Mouse (Mus musculus) hindbrain, embryonic 13.5 days (tissue): ENCODE results near the gene Hexb. TPM values are rescaled to one million over a fixed set of nuclear protein-coding genes. Genes with fewer than 3 reads are reported as not detected.

Experiments used
- ATAC-seq: fragments of 200-750 bp; cut with Nextera tagmentation; 2 replicates; pipeline ENCODE4 v1.8.0; 2017; ENCODE audit warnings: moderate TSS enrichment; ENCODE audit not compliant: low FRiP score
- H3K27ac ChIP-seq: fragments of 300-500 bp; sonication (generic); 2 replicates; pipeline ENCODE4 v1.5.1; 2015; ENCODE audit warnings: inconsistent platforms, mild to moderate bottlenecking, moderate library complexity
- H3K27me3 ChIP-seq: fragments of 300-500 bp; sonication (generic); 2 replicates; pipeline ENCODE4 v1.6.1; 2015; ENCODE audit warnings: mild to moderate bottlenecking, inconsistent platforms
- H3K36me3 ChIP-seq: fragments of 300-500 bp; sonication (generic); 2 replicates; pipeline ENCODE4 v1.6.1; 2015; ENCODE audit warnings: mild to moderate bottlenecking, inconsistent platforms
- H3K4me1 ChIP-seq: fragments of 300-500 bp; sonication (generic); replicated peaks from 2 replicates; pipeline ENCODE4 v1.6.1; 2015; ENCODE audit warnings: inconsistent platforms
- H3K4me2 ChIP-seq: fragments of 300-500 bp; sonication (generic); 2 replicates; pipeline ENCODE4 v1.6.1; 2015; ENCODE audit warnings: inconsistent platforms, mild to moderate bottlenecking, moderate library complexity
- H3K4me3 ChIP-seq: fragments of 300-500 bp; sonication (generic); 2 replicates; pipeline ENCODE4 v1.5.1; 2015; ENCODE audit warnings: mild to moderate bottlenecking, inconsistent platforms
- H3K9ac ChIP-seq: fragments of 300-500 bp; sonication (generic); 2 replicates; pipeline ENCODE4 v1.6.1; 2015; ENCODE audit warnings: mild to moderate bottlenecking, inconsistent platforms
- H3K9me3 ChIP-seq: fragments of 300-500 bp; sonication (generic); 2 replicates; pipeline ENCODE4 v1.6.1; 2016; ENCODE audit warnings: inconsistent platforms
- WGBS: fragments of 180-500 bp; shearing (Covaris S2); methylation state at CpG from one replicate; pipeline ENCODE4 v1.1.7; 2015; 5-methylcytosine and 5-hydroxymethylcytosine counted together
- polyA plus RNA-seq: library from polyadenylated mRNA; unstranded; fragments of >200 nt; fragmentation: Nextera tagmentation; extraction: Ambion mirVana; gene quantifications from 2 replicates; pipeline ENCODE4 v1.2.1, GENCODE M21; 2015

Hexb gene
- polyA plus RNA-seq, 1 experiment from 2014 or later = 40.1 TPM

GRCm38 (mm10) chr13:97196925-97197218, 1.3 kb downstream of the Hexb start:
- H3K4me1 ChIP-seq = peaks cover 17% of the 10 kb centered on the region; the same call in 1 of the 2 replicates
- no peak overlapping the region for H3K9ac ChIP-seq
- no peak overlapping the region for H3K4me3 ChIP-seq
- ATAC-seq = no peak
- no peak overlapping the region for H3K4me2 ChIP-seq
- H3K27me3 ChIP-seq = no peaks in the 10 kb centered on the region
- H3K36me3 ChIP-seq = no peaks in the 10 kb centered on the region
- H3K9me3 ChIP-seq = no peaks in the 10 kb centered on the region
- H3K27ac ChIP-seq = no peak overlapping the region
- 93% methylated on average over 2 of the region's 2 CpGs for whole genome bisulfite sequencing

GRCm38 (mm10) chr13:97196186-97196924, 1.8 kb downstream of the Hexb start:
- no peak for ATAC-seq
- Histone ChIP-seq H3K36me3 (no peaks in the 10 kb centered on the region), H3K4me3 (no peak overlapping the region), H3K4me2 (no peak overlapping the region), H3K27ac (no peak overlapping the region), H3K4me1 (peaks cover 17% of the 10 kb centered on the region; the same call in 1 of the 2 replicates), H3K9ac (no peak overlapping the region), H3K27me3 (no peaks in the 10 kb centered on the region), H3K9me3 (no peaks in the 10 kb centered on the region)
- 56% methylated on average over 12 of the region's 12 CpGs for WGBS

DNA sequence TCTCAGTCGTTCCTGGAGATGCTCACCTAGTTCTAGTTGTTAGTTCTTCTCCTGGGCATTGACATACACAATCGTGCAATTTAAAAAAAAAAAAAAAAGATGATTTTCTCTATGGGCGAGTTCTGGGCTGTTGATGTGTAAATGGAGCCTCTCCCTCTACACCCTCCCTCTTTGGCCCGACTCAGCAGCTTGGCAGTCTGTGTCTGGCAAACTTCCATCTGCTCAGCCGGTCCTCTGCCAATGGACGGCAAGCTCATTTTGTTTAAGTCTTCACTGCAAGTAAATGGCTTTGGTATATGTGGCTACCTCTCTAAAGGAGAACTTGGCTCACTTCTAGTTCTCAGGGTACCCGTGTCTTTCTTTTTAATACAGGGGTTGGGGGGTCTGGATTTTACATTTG, 4.7 kb downstream of the Hexb start:
- no peaks in the 10 kb centered on the region for H3K27me3 ChIP-seq
- ATAC-seq = 0 out of 2 replicates have a peak, but pooled peaks have one; percentile 37

DNA sequence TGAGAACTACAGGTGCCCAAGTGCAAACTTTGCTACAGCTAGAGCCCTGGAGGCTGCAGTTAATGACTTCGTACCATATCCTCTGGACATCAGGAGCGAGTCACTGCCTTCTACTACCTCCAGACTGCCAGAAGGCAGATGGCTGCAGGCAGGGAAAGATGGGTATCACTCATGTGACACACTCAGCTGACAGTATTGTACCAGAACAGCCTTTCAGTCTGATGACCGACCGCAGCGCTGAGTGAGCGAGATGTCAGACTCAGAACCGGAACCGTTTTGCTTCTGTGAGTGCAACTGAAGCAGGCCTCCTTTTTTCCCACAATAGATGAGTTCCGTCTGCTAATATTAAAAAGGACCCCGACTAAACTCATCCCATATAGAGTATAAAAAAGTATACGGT, 5.5 kb downstream of the Hexb start:
- Histone ChIP-seq H3K9me3 (no peaks in the 10 kb centered on the region), H3K27ac (peak overlapping the region; percentile 19; the same call in 1 of the 2 replicates), H3K27me3 (no peaks in the 10 kb centered on the region), H3K9ac (no peak overlapping the region), H3K4me1 (peaks cover 12% of the 10 kb centered on the region; the same call in 1 of the 2 replicates), H3K36me3 (no peaks in the 10 kb centered on the region), H3K4me3 (no peak overlapping the region), H3K4me2 (no peak overlapping the region)
- WGBS = 88% methylated on average over 11 of the region's 11 CpGs
- ATAC-seq = no peak

More for the DNA sequence above, 4.7 kb downstream of the Hexb start:
- no peak overlapping the region for H3K27ac ChIP-seq
- peaks cover 17% of the 10 kb centered on the region; the same call in 1 of the 2 replicates for H3K4me1 ChIP-seq
- no peak overlapping the region for H3K4me3 ChIP-seq
- no peak overlapping the region for H3K9ac ChIP-seq
- 47% methylated on average over 7 of the region's 7 CpGs for WGBS
- no peaks in the 10 kb centered on the region for H3K9me3 ChIP-seq
- H3K36me3 ChIP-seq = no peaks in the 10 kb centered on the region
- no peak overlapping the region for H3K4me2 ChIP-seq

- 0 out of 2 replicates have a peak, but pooled peaks cover 2% of the 10 kb centered on the region for H3K4me1 ChIP-seq
- no peak overlapping the region for H3K4me2 ChIP-seq
- no peaks in the 10 kb centered on the region for H3K27me3 ChIP-seq
- no peak overlapping the region for H3K9ac ChIP-seq
- H3K4me3 ChIP-seq = no peak overlapping the region
- H3K27ac ChIP-seq = no peak overlapping the region
- ATAC-seq = no peak
- WGBS = 91% methylated on average over 5 of the region's 5 CpGs
- H3K36me3 ChIP-seq = no peaks in the 10 kb centered on the region
- no peaks in the 10 kb centered on the region for H3K9me3 ChIP-seq
These were observed 10.5 kb downstream of the Hexb start for GRCm38 (mm10) chr13:97187693-97188092.

DNA sequence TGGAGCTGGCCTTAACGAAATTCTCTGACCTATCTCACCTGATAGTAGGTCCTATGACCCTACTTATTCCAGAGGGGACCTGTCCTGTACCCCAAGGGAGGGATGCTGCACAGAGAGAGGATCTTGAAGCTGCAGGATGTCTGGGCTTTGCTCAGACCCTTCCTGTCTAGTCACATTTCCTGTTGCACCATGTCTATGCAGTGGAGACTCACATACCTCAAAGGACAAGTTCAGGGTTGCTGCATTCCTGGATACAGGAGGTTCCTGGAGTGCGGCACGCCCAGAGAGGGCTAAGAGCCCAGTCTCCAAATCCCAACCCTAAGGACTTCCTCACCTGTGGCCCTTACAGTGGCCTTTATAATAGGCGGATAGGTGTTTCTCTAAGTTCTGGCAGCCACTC, 11.8 kb downstream of the Hexb start:
- Histone ChIP-seq H3K4me3 (no peak overlapping the region), H3K27me3 (no peaks in the 10 kb centered on the region), H3K9me3 (no peaks in the 10 kb centered on the region), H3K4me1 (no peaks in the 10 kb centered on the region), H3K27ac (no peak overlapping the region), H3K9ac (no peak overlapping the region), H3K36me3 (no peaks in the 10 kb centered on the region), H3K4me2 (no peak overlapping the region)
- ATAC-seq = no peak
- WGBS = 81% methylated on average over 4 of the region's 4 CpGs

DNA sequence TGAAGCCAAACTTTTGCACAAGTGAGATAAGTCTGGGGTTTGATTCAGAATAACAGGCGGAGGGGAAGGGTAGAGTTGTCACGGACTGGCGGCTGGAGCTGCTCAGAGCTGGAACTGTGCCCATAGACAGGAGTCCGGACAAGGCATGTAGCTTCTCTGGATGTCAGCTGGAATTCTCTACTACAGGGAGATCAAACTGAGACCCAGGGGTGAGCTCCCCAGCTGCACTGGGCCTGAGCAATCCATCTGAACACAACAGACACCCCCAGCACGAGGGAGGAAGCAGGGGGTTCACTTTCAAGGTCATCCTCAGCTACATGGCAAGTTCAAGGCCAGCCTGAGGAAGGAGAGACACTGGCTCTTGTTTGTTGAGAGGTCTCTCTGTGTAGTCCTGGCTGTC, 13.5 kb downstream of the Hexb start:
- H3K36me3 ChIP-seq = peaks cover 7% of the 10 kb centered on the region
- H3K9me3 ChIP-seq = no peaks in the 10 kb centered on the region
- ATAC-seq = no peak
- H3K4me2 ChIP-seq = no peak overlapping the region
- H3K27ac ChIP-seq = no peak overlapping the region
- no peak overlapping the region for H3K9ac ChIP-seq
- H3K4me3 ChIP-seq = no peak overlapping the region
- no peaks in the 10 kb centered on the region for H3K4me1 ChIP-seq
- H3K27me3 ChIP-seq = no peaks in the 10 kb centered on the region
- WGBS = 78% methylated on average over 5 of the region's 5 CpGs

GRCm38 (mm10) chr13:97184168-97184567, 14.0 kb downstream of the Hexb start:
- ATAC-seq = no peak
- no peak overlapping the region for H3K4me3 ChIP-seq
- no peak overlapping the region for H3K9ac ChIP-seq
- H3K36me3 ChIP-seq = peaks cover 11% of the 10 kb centered on the region
- WGBS = 98% methylated on average over 2 of the region's 2 CpGs
- no peaks in the 10 kb centered on the region for H3K4me1 ChIP-seq
- H3K9me3 ChIP-seq = no peaks in the 10 kb centered on the region
- no peak overlapping the region for H3K4me2 ChIP-seq
- H3K27ac ChIP-seq = no peak overlapping the region
- no peaks in the 10 kb centered on the region for H3K27me3 ChIP-seq

DNA sequence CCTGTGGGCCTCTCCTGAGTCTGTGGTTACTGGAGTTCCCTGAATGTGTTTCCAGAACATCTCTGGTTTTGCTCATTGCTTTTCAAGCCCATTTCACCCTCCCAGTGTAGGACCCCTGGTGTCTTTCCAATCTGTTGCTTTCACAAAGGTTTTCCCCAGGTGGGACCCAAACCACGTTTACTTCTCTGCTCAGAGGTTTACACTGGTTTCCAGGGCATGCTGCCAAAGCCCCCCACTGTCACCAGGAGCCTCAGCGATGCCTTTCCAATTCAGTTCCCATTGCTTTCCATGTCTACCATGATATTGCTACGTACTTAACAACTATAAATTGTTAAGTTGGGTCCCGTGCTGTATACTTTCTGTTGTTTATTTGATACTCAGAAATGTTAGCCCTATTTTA, 15.3 kb downstream of the Hexb start:
- H3K4me3 ChIP-seq = no peak overlapping the region
- peaks cover 19% of the 10 kb centered on the region for H3K36me3 ChIP-seq
- WGBS = 76% methylated on average over 4 of the region's 4 CpGs
- no peak overlapping the region for H3K9ac ChIP-seq
- H3K27ac ChIP-seq = no peak overlapping the region
- ATAC-seq = no peak
- no peaks in the 10 kb centered on the region for H3K4me1 ChIP-seq
- H3K9me3 ChIP-seq = no peaks in the 10 kb centered on the region
- H3K27me3 ChIP-seq = no peaks in the 10 kb centered on the region
- no peak overlapping the region for H3K4me2 ChIP-seq

DNA sequence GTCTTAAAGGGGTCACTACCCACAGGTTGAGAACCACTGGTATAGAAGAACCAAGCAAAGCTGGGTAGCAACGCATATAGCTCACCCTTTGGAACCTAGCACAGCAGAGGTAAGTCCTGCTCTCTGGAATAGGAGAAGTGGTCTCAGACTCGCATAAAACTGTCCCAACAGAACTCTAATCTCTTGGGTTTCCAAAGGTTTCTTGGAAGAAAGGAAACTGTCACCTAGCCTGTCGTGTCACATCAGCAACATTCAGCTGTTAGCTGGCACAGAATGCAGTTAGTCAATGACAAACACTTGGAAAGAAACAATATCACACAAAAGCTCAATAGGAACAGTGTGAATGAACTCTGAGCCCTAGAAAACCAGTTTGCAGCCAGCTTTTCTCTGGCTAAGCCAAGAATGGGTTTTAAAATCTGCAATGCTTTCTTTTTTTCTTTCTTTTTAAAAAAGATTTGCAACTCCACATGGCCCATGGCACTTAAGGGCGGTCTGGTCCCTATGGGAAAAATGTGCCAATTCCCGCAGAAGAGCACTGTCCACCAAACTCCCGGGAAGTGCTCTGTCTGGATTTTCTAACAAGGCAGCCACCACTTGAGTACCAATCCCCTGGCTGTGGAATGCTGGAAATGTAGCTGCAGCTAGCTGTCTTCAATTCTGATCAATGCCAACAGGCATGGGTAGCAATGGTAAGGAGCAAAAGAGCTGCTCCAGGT, 17.9 kb downstream of the Hexb start:
- 68% methylated on average over 6 of the region's 6 CpGs for WGBS
- Histone ChIP-seq H3K4me1 (no peaks in the 10 kb centered on the region), H3K27ac (no peak overlapping the region), H3K9ac (no peak overlapping the region), H3K27me3 (no peaks in the 10 kb centered on the region), H3K4me2 (no peak overlapping the region), H3K9me3 (no peaks in the 10 kb centered on the region), H3K4me3 (no peak overlapping the region), H3K36me3 (peaks cover 41% of the 10 kb centered on the region)
- no peak for ATAC-seq

DNA sequence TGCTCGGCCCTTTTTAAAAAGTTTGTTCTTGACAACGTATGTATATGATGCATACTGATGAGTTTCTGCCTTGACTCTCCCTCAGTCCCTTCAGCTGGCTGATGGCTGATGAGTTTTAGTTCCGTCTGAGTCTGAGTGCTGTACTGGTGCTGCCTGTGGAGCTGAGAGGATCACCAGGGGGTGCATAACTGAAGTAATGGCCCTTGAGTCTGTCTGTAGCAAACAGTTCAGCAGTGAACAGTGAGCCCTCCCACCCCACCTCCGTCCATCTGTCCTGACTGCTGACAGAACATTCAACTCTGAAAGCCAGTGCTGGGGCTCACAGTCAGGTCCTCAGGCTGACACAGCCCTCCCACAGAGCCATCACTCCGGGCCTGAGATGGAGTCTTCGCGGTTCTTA, 19.2 kb downstream of the Hexb start:
- H3K9me3 ChIP-seq = no peaks in the 10 kb centered on the region
- 70% methylated on average over 7 of the region's 7 CpGs for WGBS
- H3K4me2 ChIP-seq = no peak overlapping the region
- no peak for ATAC-seq
- no peak overlapping the region for H3K4me3 ChIP-seq
- no peaks in the 10 kb centered on the region for H3K4me1 ChIP-seq
- H3K27me3 ChIP-seq = no peaks in the 10 kb centered on the region
- no peak overlapping the region for H3K9ac ChIP-seq
- H3K36me3 ChIP-seq = peaks cover 54% of the 10 kb centered on the region
- no peak overlapping the region for H3K27ac ChIP-seq

DNA sequence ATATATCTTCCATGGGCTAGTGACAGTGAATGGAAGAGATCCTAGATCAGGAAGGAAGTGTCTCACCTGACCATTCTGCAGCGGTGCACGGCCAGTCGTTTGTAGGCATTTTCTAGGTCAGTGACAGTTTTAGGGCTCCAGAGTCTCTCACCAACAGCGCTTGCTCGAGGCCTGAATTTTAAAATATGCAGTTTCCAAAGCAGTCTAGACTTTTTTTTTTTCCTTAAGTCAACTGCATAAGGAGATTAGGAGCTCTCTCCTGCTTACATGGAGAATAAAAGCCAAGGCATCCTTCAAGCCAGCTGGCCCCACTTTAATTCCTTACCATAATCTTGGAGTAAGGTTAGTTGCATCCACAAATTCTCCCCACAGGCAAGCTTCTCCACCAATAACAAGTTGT, 21.4 kb downstream of the Hexb start:
- Histone ChIP-seq H3K27ac (no peak overlapping the region), H3K9me3 (no peaks in the 10 kb centered on the region), H3K4me2 (no peak overlapping the region), H3K36me3 (peaks cover 74% of the 10 kb centered on the region), H3K4me1 (no peaks in the 10 kb centered on the region), H3K27me3 (no peaks in the 10 kb centered on the region), H3K9ac (no peak overlapping the region), H3K4me3 (no peak overlapping the region)
- WGBS = 91% methylated on average over 5 of the region's 5 CpGs
- ATAC-seq = no peak
